Mouse (Mus musculus): ENCODE measurements around the gene Rplp2.
A peak's percentile ranks its signal among the peaks of the same experiment; 100 is the strongest.

The Rplp2 gene

GRCm38 (mm10) chr7:141466607-141467148 lies 19.5 kb downstream of the Rplp2 start:
- no peak for DNase-seq (ENCODE audit: low spot score in 2 of 2)

- DNase-seq (ENCODE audit: low spot score in 2 of 2), result peak; percentile 78 to 81
These were observed 20.3 kb downstream of the Rplp2 start, which contains the start of gene Cd151 for GRCm38 (mm10) chr7:141467230-141468030. Gene Cd151, plus strand, starts transcription at chr7:141467392.

GRCm38 (mm10) chr7:141468164-141468521 lies 21.0 kb downstream of the Rplp2 start:
- DNase-seq (ENCODE audit: low spot score in 2 of 2), result peak in 1 of 2 experiments; percentile 34

- DNase-seq (ENCODE audit: low spot score in 2 of 2), result peak; percentile 72 to 84
These were observed 21.5 kb downstream of the Rplp2 start for GRCm38 (mm10) chr7:141468522-141469211.

GRCm38 (mm10) chr7:141469352-141469751 lies 22.2 kb downstream of the Rplp2 start:
- DNase-seq (ENCODE audit: low spot score in 2 of 2), result peak in 1 of 2 experiments; percentile 45

GRCm38 (mm10) chr7:141469901-141470636 lies 22.9 kb downstream of the Rplp2 start:
- peak in 1 of 2 experiments; percentile 44 for DNase-seq (ENCODE audit: low spot score in 2 of 2)

- DNase-seq (ENCODE audit: low spot score in 2 of 2), result no peak
These were observed 23.4 kb downstream of the Rplp2 start for GRCm38 (mm10) chr7:141470637-141470944.

- DNase-seq (ENCODE audit: low spot score in 2 of 2), result no peak
These were observed 24.1 kb downstream of the Rplp2 start for GRCm38 (mm10) chr7:141471236-141471635.

GRCm38 (mm10) chr7:141472226-141472625 lies 25.1 kb downstream of the Rplp2 start:
- no peak for DNase-seq (ENCODE audit: low spot score in 2 of 2)

- no peak for DNase-seq (ENCODE audit: low spot score in 2 of 2)
These were observed 25.6 kb downstream of the Rplp2 start for GRCm38 (mm10) chr7:141472763-141473162.

GRCm38 (mm10) chr7:141474160-141474559 lies 27.0 kb downstream of the Rplp2 start:
- no peak for DNase-seq (ENCODE audit: low spot score in 2 of 2)

- DNase-seq (ENCODE audit: low spot score in 2 of 2), result peak; percentile 89 to 91
These were observed 28.0 kb downstream of the Rplp2 start, which contains the start of the genes Polr2l and Tspan4 for GRCm38 (mm10) chr7:141475011-141475804. Gene Polr2l, minus strand, starts transcription at chr7:141475132. Gene Tspan4, plus strand, starts transcription at chr7:141475240.

GRCm38 (mm10) chr7:141475805-141476158 lies 28.6 kb downstream of the Rplp2 start:
- peak in 1 of 2 experiments; percentile 40 for DNase-seq (ENCODE audit: low spot score in 2 of 2)

- DNase-seq (ENCODE audit: low spot score in 2 of 2), result peak; percentile 69 to 76
These were observed 29.2 kb downstream of the Rplp2 start for GRCm38 (mm10) chr7:141476226-141476980.

GRCm38 (mm10) chr7:141476981-141477370 lies 29.8 kb downstream of the Rplp2 start:
- DNase-seq (ENCODE audit: low spot score in 2 of 2), result no peak

- no peak for DNase-seq (ENCODE audit: low spot score in 2 of 2)
These were observed 30.6 kb downstream of the Rplp2 start for GRCm38 (mm10) chr7:141477578-141478269.

GRCm38 (mm10) chr7:141478270-141478748 lies 31.1 kb downstream of the Rplp2 start:
- DNase-seq (ENCODE audit: low spot score in 2 of 2), result no peak

- peak; percentile 76 to 86 for DNase-seq (ENCODE audit: low spot score in 2 of 2)
These were observed 33.8 kb downstream of the Rplp2 start for GRCm38 (mm10) chr7:141480842-141481497.
